Mouse (Mus musculus) liver, postnatal 0 days (tissue): ENCODE data around the gene Notch4. TPM values are rescaled to one million over a fixed set of nuclear protein-coding genes. Genes with fewer than 3 reads are reported as not detected.

ENCODE experiments used
- ATAC-seq: fragments of 200-750 bp; cut with Nextera tagmentation; 2 replicates; pipeline ENCODE4 v1.8.0; 2017; ENCODE audit warnings: mild to moderate bottlenecking, moderate library complexity
- DNase-seq: peaks from one replicate; pipeline ENCODE4 v3.0.0-alpha.2; 2016
- H3K27ac ChIP-seq: fragments of 300-500 bp; sonication (generic); 2 replicates; pipeline ENCODE4 v1.5.1; 2014; ENCODE audit warnings: antibody characterized with exemption, moderate library complexity, mild to moderate bottlenecking, low read depth
- H3K27me3 ChIP-seq: fragments of 300-500 bp; sonication (generic); 2 replicates; pipeline ENCODE4 v1.6.1; 2014; ENCODE audit warnings: low read length, control low read depth, mixed read lengths; ENCODE audit not compliant: insufficient read depth
- H3K36me3 ChIP-seq: fragments of 300-500 bp; sonication (generic); replicated peaks from 2 replicates; pipeline ENCODE4 v1.6.1; 2014; ENCODE audit warnings: mild to moderate bottlenecking, control low read depth, low read length, moderate library complexity, mixed read lengths; ENCODE audit not compliant: insufficient read depth
- H3K4me1 ChIP-seq: fragments of 300-500 bp; sonication (generic); 2 replicates; pipeline ENCODE4 v1.6.1; 2014; ENCODE audit warnings: antibody characterized with exemption, mild to moderate bottlenecking, control low read depth; ENCODE audit not compliant: insufficient read depth
- H3K4me2 ChIP-seq: fragments of 300-500 bp; sonication (generic); 2 replicates; pipeline ENCODE4 v1.6.1; 2014; ENCODE audit warnings: low read depth, mild to moderate bottlenecking, low read length, moderate library complexity, mixed read lengths
- H3K4me3 ChIP-seq: fragments of 300-500 bp; sonication (generic); 2 replicates; pipeline ENCODE4 v1.5.1; 2014; ENCODE audit warnings: low read depth, low read length
- H3K9ac ChIP-seq: fragments of 300-500 bp; sonication (generic); replicated peaks from 2 replicates; pipeline ENCODE4 v1.6.1; 2014; ENCODE audit warnings: mild to moderate bottlenecking, moderate library complexity
- H3K9me3 ChIP-seq: fragments of 300-500 bp; sonication (generic); 2 replicates; pipeline ENCODE4 v1.6.1; 2016; ENCODE audit warnings: mild to moderate bottlenecking, control low read depth, low read length, mixed read lengths
- CTCF ChIP-seq: sonication (generic); IDR thresholded peaks from 2 replicates; pipeline ENCODE4 v1.5.1; 2016; ENCODE audit warnings: antibody characterized with exemption, low read depth
- EP300 ChIP-seq: IDR thresholded peaks from 2 replicates; pipeline ENCODE4 v1.6.1; 2016; ENCODE audit warnings: antibody characterized with exemption, low read depth, mild to moderate bottlenecking
- WGBS: fragments of 180-500 bp; shearing (Covaris S2); extraction: QIAGEN DNeasy Blood & Tissue Kit; methylation state at CpG from one replicate; pipeline ENCODE4 v1.1.7; 2014; ENCODE audit not compliant: insufficient replicate concordance; 5-methylcytosine and 5-hydroxymethylcytosine counted together
- polyA plus RNA-seq: library from polyadenylated mRNA; unstranded; fragments of >200 nt; fragmentation: Nextera tagmentation; extraction: Ambion mirVana; gene quantifications from 2 replicates; pipeline ENCODE4 v1.2.1, GENCODE M21; 2015

Notch4 gene
- polyA plus RNA-seq, 1 experiment from 2014 or later, result 1.1 TPM

DNA sequence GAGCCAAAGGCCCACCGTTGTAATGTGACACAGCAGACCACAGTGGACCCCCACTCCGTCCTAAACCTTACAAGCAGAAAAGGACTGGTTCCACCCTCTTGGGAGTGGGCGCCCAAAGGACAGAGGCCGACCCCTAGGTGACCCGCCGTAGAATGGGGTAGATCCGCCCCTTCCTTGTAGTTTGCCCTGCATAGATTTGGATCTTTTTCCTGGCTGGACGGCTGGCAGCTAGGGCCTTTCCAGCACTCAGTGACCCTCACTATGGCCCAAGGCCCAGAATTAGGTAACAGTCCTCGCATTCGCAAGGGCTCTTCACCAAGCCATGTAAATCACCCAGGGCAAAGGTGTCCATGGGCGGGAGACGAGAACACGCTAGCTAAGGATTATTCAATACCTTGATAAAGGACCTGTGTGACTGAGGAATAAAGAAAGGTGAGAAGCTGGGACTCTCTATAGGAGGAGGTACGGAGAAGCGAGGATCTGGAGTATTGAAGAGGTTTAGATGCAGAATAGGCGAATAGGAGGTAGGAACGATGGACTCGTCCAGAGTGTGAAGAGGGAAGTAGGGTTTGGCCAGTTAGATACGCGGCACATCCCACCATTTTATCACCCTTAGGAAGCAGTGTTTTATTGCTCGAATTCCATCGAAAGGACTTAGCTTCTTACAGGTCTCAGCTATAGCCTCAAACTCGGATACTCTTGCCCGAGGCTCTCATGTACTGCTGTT lies 40.6 kb downstream of the Notch4 start:
- peak overlapping the region; percentile 77 for H3K4me3 ChIP-seq
- peak overlapping the region; percentile 86 for H3K9ac ChIP-seq
- peak overlapping the region; percentile 92 for H3K4me2 ChIP-seq
- peaks cover 15% of the 10 kb centered on the region for H3K36me3 ChIP-seq
- H3K27me3 ChIP-seq, result no peaks in the 10 kb centered on the region
- ATAC-seq (peak; percentile 2; the same call in 1 of the 2 replicates), DNase-seq (peak; percentile 69)
- WGBS, result 14% methylated on average over 24 of the region's 24 CpGs
- TF ChIP-seq CTCF (no peak), EP300 (no peak)
- H3K27ac ChIP-seq, result peak overlapping the region; percentile 96
- no peaks in the 10 kb centered on the region for H3K9me3 ChIP-seq
- peaks cover 49% of the 10 kb centered on the region for H3K4me1 ChIP-seq

DNA sequence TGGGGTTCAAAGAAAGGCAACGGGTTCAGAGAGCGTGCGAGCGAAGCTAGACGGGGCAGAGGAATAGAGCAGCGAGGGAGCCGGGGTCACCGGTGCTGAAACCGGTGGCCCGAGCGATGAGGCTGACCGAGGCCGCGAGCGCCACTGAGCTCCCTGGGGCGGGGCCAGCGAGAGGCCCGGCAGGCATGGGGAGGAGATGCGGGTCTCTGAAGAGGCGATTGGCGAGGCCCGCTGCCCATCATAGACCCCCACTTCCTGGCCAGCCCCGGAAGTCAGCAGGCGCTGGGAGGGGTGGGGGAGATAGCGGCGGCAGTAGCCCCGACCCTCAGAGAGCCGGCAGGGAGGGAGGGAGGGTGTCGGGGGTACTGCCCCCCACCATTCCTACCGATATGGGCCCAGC lies 41.5 kb downstream of the Notch4 start:
- Histone ChIP-seq H3K27ac (peak overlapping the region; percentile 96), H3K4me2 (peak overlapping the region; percentile 92), H3K9ac (peak overlapping the region; percentile 86), H3K36me3 (peaks cover 13% of the 10 kb centered on the region), H3K4me3 (peak overlapping the region; percentile 77), H3K27me3 (no peaks in the 10 kb centered on the region), H3K9me3 (no peaks in the 10 kb centered on the region), H3K4me1 (peaks cover 49% of the 10 kb centered on the region)
- DNase-seq, result peak; percentile 94
- no peak for TF ChIP-seq CTCF
- TF ChIP-seq EP300, result no peak
- under 1% methylated on average over 19 of the region's 30 CpGs for WGBS
- peak; percentile 15 for ATAC-seq

DNA sequence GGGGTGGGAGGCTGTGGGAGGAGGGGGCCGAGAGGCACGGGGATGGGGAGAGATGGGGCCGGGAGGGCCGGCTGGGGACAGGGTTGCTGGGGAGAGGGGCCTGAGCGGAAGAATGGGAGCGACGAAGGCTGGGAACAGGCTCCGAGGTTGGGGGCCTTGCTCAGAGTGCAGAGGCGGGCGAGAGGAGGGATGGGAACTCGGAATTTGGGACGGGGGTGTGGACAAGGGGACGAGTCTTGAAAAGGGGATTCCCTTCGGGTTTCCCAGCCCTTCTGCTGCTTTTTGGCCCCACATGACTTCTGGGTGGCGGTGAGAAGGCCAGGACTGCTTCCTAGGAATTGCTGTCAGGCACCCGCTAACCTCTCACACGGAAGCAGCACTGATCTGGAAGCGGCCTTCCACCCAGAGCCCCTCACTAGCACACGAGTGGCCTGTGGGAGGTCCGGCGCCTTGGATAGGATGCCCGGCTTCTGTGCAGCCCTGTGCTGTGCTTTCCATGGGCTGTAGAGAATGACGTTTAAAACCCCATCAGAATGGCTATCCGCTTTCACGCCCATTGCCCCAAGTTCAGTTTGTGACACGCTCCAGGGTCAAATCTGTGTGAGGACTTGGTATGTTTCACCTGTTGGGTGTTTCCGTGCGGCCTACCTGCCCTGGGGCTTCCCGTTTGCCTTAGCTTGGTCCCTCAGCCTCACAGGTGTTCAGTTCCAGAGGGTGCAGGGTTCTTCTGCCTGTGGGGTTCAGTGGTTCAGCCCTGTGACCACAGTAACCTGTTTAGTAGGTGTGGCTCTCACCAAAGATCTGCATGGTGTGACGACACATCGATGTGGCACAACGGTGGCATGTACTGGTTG lies 42.3 kb downstream of the Notch4 start:
- 11% methylated on average over 32 of the region's 32 CpGs for WGBS

GRCm38 (mm10) chr17:34607997-34608396 lies 43.9 kb downstream of the Notch4 start:
- peaks cover 36% of the 10 kb centered on the region for H3K4me1 ChIP-seq
- no peak overlapping the region for H3K4me2 ChIP-seq
- no peaks in the 10 kb centered on the region for H3K9me3 ChIP-seq
- no peak overlapping the region for H3K9ac ChIP-seq
- H3K27ac ChIP-seq, result no peak overlapping the region
- WGBS, result 73% methylated on average over 7 of the region's 7 CpGs
- peaks cover 32% of the 10 kb centered on the region for H3K36me3 ChIP-seq
- H3K27me3 ChIP-seq, result no peaks in the 10 kb centered on the region
- no peak for TF ChIP-seq CTCF
- no peak for TF ChIP-seq EP300
- ATAC-seq, result no peak
- no peak for DNase-seq
- H3K4me3 ChIP-seq, result no peak overlapping the region

More for the DNA sequence above, 42.3 kb downstream of the Notch4 start:
- Histone ChIP-seq H3K36me3 (peaks cover 17% of the 10 kb centered on the region; the same call in 1 of the 2 replicates), H3K4me2 (peak overlapping the region; percentile 92), H3K4me3 (peak overlapping the region; percentile 77), H3K9me3 (no peaks in the 10 kb centered on the region), H3K4me1 (peaks cover 49% of the 10 kb centered on the region), H3K27ac (peak overlapping the region; percentile 96), H3K27me3 (no peaks in the 10 kb centered on the region), H3K9ac (peak overlapping the region; percentile 86)
- no peak for TF ChIP-seq EP300
- no peak for TF ChIP-seq CTCF
- no peak for DNase-seq
- ATAC-seq, result no peak

GRCm38 (mm10) chr17:34611050-34611449 lies 47.0 kb downstream of the Notch4 start:
- H3K36me3 ChIP-seq, result peaks cover 41% of the 10 kb centered on the region
- H3K4me2 ChIP-seq, result no peak overlapping the region

DNA sequence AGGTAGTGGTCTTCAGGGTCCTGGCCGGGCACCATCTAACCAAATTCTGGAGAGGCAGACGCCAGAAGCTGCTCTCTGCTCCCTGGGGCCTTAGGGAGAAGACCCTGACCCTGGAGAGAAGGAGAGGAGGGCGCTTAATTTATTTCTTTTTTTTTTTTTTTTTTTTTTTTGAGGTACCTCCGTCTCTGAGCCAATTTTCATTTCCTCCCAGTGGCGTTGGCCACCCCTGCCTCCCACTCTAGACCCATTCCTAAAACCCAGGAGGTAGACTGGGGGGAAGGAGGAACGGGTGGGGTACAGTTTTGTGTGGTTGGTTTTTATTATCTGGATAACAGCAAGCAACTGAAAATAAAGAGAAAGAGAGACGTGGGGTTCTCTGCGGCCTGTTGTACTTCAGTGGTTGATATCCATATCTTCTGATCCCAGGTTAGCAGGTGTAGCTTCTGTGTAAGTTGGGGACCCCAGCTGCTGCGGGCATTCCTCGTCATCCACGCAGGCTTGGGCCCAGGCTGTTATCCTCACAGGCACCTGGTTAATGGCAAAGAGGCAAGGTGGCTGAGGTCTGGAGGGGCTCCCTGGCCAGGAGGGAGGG lies 49.1 kb downstream of the Notch4 start:
- Histone ChIP-seq H3K4me2 (no peak overlapping the region), H3K27ac (no peak overlapping the region; the same call in 1 of the 2 replicates), H3K4me1 (peaks cover 5% of the 10 kb centered on the region), H3K9me3 (no peaks in the 10 kb centered on the region), H3K36me3 (peaks cover 37% of the 10 kb centered on the region), H3K9ac (no peak overlapping the region), H3K27me3 (no peaks in the 10 kb centered on the region), H3K4me3 (no peak overlapping the region)
- TF ChIP-seq EP300 (peak; percentile 83), CTCF (no peak)
- DNase-seq (no peak), ATAC-seq (peak; percentile 70)
- 63% methylated on average over 11 of the region's 11 CpGs for WGBS

More at GRCm38 (mm10) chr17:34611050-34611449, 47.0 kb downstream of the Notch4 start:
- Histone ChIP-seq H3K9ac (no peak overlapping the region), H3K4me1 (peaks cover 23% of the 10 kb centered on the region), H3K4me3 (no peak overlapping the region), H3K27me3 (no peaks in the 10 kb centered on the region), H3K27ac (no peak overlapping the region), H3K9me3 (no peaks in the 10 kb centered on the region)
- DNase-seq, result no peak
- TF ChIP-seq EP300 (no peak), CTCF (no peak)
- ATAC-seq, result no peak
- WGBS, result 90% methylated on average over 8 of the region's 8 CpGs
